Comparison of ENCODE assay signal across 8 mouse cellular contexts in genomic region chr5:138948031-138948980, GRCm38 (mm10). TPM values are rescaled to one million over a fixed set of nuclear protein-coding genes. Genes with fewer than 3 reads are reported as not detected.
A peak's percentile ranks its signal among the peaks of the same experiment; 100 is the strongest.
DNase-seq lines count a peak whose midpoint lies in the region; ATAC-seq and TF ChIP-seq lines count a peak whose summit lies in the region.

No protein-coding gene starts in this region.

- TF ChIP-seq CTCF in hindbrain, postnatal 0 days (IDR thresholded peaks at IDR 0.05; ENCODE audit: low read depth), result no peak

- no peaks in the 10 kb centered on the region for H3K27me3 ChIP-seq in hindbrain, postnatal 0 days (ENCODE audit: insufficient read depth, low read length)
- H3K27me3 ChIP-seq in lung, embryonic 16.5 days (ENCODE audit: control insufficient read depth, insufficient read depth, low read depth, low read length), result no peaks in the 10 kb centered on the region

- peaks cover 14% of the 10 kb centered on the region for H3K4me1 ChIP-seq in hindbrain, postnatal 0 days (ENCODE audit: insufficient read depth, low read length)
- H3K4me1 ChIP-seq in lung, embryonic 16.5 days (replicated peaks; ENCODE audit: control insufficient read depth, insufficient read depth, low read length), result peaks cover 35% of the 10 kb centered on the region

- H3K4me3 ChIP-seq in hindbrain, postnatal 0 days (ENCODE audit: low read length), result no peak overlapping the region
- H3K4me3 ChIP-seq in lung, embryonic 16.5 days (ENCODE audit: low read length), result no peak overlapping the region

- DNase-seq in layer of hippocampus, adult 9-11 months, result peak; percentile 20
- DNase-seq in layer of hippocampus, postnatal 36 days, result no peak
- peak; percentile 79 for DNase-seq in adrenal gland, postnatal 14 days
- DNase-seq in heart, adult 11 months, result peak; percentile 97
- DNase-seq in hindbrain, postnatal 0 days (ENCODE audit: low spot score), result peak; percentile 55
- DNase-seq in yolk sac, embryonic 10.5 days (ENCODE audit: low spot score), result no peak
- no peak for DNase-seq in cerebellum, adult 9-10 months

- H3K4me2 ChIP-seq in hindbrain, postnatal 0 days (ENCODE audit: low read depth, low read length), result no peak overlapping the region
- peak overlapping the region; percentile 28 for H3K4me2 ChIP-seq in lung, embryonic 16.5 days (ENCODE audit: low read depth, low read length)

- H3K36me3 ChIP-seq in hindbrain, postnatal 0 days (ENCODE audit: insufficient read depth, low read length), result no peaks in the 10 kb centered on the region
- no peaks in the 10 kb centered on the region for H3K36me3 ChIP-seq in lung, embryonic 16.5 days (ENCODE audit: control insufficient read depth, insufficient read depth, low read length)

- no peak overlapping the region for H3K9ac ChIP-seq in hindbrain, postnatal 0 days (replicated peaks; ENCODE audit: low read length)
- H3K9ac ChIP-seq in lung, embryonic 16.5 days (ENCODE audit: low read length), result no peak overlapping the region

- 24% methylated on average over 13 of the region's 13 CpGs for WGBS in hindbrain, postnatal 0 days
- 16% methylated on average over 13 of the region's 13 CpGs for WGBS in lung, embryonic 16.5 days

- peak; percentile 45 for ATAC-seq in hindbrain, postnatal 0 days
- peak; percentile 80 for ATAC-seq in lung, embryonic 16.5 days (ENCODE audit: low read depth)

- no peak overlapping the region for H3K27ac ChIP-seq in hindbrain, postnatal 0 days
- H3K27ac ChIP-seq in lung, embryonic 16.5 days (ENCODE audit: low read length), result peak overlapping the region; percentile 73

- no peaks in the 10 kb centered on the region for H3K9me3 ChIP-seq in hindbrain, postnatal 0 days (ENCODE audit: low read length)
- H3K9me3 ChIP-seq in lung, embryonic 16.5 days (ENCODE audit: control insufficient read depth, low read length), result no peaks in the 10 kb centered on the region

RNA-seq across cellular contexts. Expression of gene Pdgfa, which starts 48.9 kb away (rescaled TPM):
- total RNA-seq in layer of hippocampus, postnatal 36 days (2021), result 10 to 100 TPM; 36.1 to 40.8 TPM
- 22.0 and 26.0 TPM in 2 replicates for total RNA-seq in adrenal gland, postnatal 14 days (2021)
- 49.0 and 54.4 TPM in 2 replicates for total RNA-seq in hindbrain, postnatal 0 days (2014; rRNA removed)
- 41.9 and 47.5 TPM in 2 replicates for polyA plus RNA-seq in hindbrain, postnatal 0 days (2015; fragmentation: Nextera tagmentation; extraction: Ambion mirVana)
- 56.7 and 58.2 TPM in 2 replicates for polyA plus RNA-seq in lung, embryonic 16.5 days (2015; fragmentation: Nextera tagmentation; extraction: Ambion mirVana)

Comparison
In these comparisons a context has a peak if more than half of its experiments do, and no peak if none do; other contexts are left out.
1. DNase-seq: peak in layer of hippocampus, adult 9-11 months (single experiment), adrenal gland, postnatal 14 days (single experiment), heart, adult 11 months (single experiment) and hindbrain, postnatal 0 days (single experiment); none in layer of hippocampus, postnatal 36 days (0 of 2), yolk sac, embryonic 10.5 days (single experiment) and cerebellum, adult 9-10 months (single experiment).